Mouse (Mus musculus) thymus, postnatal 36 days (tissue): ENCODE measurements at regions not wholly inside any gene's neighbourhood (a gene's known extent, or its start where the extent isn't known, plus 50 kb on each side); places are given as distances from the start of the nearest gene placed in this dataset.

ENCODE experiments used
- DNase-seq, 2 experiments: peaks; one replicate each; pipeline ENCODE4 v3.0.0; 2022; ENCODE audit warnings: mixed read lengths in 2 of 2

GRCm38 (mm10) chr9:11729732-11730131, 825.2 kb upstream of the Cntn5 start:
- no peak for DNase-seq

DNA sequence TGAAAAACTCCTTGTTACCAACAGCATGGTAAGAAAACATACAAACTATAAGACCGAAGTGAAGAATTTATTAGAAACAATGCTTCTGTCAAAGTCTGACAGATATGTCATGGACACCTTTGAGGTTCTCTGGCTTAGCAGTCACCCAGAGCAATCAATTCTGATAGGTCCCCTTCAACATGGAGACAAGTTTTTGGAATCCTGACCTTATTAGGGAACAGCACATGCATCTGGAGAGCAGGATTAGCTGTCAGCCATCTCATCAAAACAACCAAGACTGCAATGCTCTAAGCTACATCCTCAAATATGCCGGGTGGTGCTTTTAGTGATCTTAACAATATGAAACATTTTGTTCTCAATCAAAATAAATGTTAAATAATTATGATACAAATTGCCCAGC, 817.2 kb upstream of the Cntn5 start:
- DNase-seq, result no peak

GRCm38 (mm10) chr9:11704647-11705046, 800.1 kb upstream of the Cntn5 start:
- no peak for DNase-seq

GRCm38 (mm10) chr9:11703150-11703549, 798.6 kb upstream of the Cntn5 start:
- no peak for DNase-seq

- DNase-seq, result no peak
Measured at GRCm38 (mm10) chr9:11693505-11693904, 788.9 kb upstream of the Cntn5 start.

DNA sequence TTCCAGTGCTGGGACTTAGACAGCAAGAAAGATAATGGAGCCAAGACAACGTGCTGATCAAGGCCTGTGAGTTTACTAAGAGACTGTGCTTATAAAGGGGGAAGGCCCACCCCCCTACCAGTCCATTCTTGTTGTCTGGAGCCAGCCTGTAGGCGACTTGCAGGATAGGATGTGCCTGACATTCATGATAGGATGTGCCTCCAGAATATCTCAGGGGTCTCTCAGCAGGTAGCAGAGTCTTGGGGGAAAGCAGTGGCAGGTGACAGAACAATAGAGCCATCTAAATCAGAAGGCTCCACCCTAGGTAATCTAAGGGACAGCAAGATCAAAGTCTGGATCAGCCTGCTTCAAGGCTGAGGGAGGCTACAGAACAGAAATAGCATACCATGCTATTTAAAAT, 782.5 kb upstream of the Cntn5 start:
- DNase-seq, result no peak

- DNase-seq, result no peak
Measured at GRCm38 (mm10) chr9:11671939-11672338, 767.4 kb upstream of the Cntn5 start.

DNA sequence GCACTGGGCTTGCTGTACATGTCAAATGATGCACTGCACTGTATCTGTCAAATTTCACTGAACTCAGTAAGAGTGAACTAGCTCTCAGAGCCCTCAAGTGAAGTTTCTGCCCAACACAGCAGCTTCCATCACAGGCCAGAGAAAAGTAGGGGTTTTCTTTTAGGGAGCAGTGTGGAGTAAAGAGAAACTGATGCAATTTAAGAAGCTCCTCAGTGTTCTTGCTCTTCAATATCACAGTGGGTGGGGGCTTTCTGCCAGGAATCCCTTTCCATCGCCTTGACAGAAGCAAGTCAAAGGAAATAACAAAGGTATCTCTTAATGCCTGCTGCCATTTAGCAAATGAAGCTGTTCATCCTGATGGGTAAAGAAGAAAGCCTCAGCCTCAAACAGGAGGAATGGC, 766.7 kb upstream of the Cntn5 start:
- DNase-seq, result no peak

DNA sequence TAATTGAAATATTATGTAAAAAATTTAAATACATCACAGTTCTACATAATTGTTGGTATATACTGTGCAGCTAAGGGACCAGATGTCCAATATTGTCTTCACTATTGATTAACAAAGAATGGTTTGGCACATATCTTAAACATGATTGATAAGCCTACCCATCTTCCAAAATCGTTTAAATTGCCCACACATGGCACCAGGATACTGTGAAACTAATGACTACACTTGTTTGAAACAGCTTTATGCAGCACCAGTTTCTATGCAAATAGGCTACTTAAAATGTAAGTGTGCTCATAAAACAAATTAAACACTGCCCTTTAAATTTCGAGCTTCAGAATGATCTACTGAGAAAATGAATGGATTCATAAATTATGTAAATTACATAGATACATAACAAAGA, 724.9 kb upstream of the Cntn5 start:
- no peak for DNase-seq

DNA sequence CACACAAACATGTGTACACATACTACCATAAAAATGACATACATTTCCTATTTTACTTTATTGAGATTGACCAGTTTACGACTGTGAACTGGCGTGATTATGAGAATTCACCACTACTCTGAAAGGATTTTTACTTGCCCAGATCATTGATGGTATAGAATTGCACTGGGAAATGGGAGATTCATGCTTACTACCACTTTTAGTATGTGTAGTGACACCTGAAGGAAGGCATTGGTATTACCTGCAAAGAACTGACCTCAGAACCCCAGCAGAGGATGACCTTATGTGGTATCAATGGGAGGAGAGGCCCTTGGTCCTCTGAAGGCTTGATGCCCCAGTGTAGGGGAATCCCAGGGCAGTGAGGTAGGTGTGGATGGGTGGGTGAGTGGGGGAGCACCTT, 699.8 kb upstream of the Cntn5 start:
- no peak for DNase-seq

- DNase-seq, result no peak
Measured at GRCm38 (mm10) chr9:11603884-11604283, 699.3 kb upstream of the Cntn5 start.

DNA sequence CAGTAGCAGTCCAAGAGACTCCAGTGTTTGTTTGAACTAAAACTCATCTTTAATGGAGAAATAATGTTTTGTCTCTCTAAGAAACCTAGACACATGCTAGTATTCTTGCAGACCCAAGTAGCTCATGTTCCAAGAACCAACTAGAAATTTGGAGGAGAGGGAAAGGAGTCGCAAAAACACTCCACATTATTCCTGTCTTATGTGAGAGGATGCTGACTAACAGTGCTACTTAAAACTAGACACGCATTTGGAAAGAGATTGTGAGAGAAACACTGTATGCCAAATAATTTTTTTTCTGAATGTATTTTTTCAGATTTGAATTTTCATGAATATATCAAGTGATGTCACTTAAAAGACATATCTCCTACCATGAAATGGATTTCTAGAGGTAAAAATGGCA, 698.3 kb upstream of the Cntn5 start:
- no peak for DNase-seq

GRCm38 (mm10) chr9:11579011-11579410, 674.4 kb upstream of the Cntn5 start:
- no peak for DNase-seq

DNA sequence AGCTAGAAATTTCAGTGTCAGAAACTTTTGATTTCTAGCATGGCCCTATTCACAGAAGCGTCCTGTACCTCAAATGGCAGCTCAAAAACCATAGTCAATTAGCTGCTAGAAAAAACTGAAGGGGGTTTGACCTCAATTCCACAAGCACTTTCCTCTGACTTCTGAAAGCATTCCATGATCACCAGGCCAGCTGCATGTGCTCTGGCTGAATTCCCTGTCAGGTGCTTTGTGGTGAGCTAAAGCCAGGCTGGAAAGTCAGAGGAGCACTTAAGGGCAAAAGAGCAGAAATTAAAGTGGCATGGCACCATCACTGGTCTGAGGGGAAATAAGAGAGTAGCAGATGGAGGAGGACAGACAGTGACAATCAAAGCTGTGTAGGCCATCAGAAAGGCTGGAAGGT, 658.3 kb upstream of the Cntn5 start:
- DNase-seq, result no peak

DNA sequence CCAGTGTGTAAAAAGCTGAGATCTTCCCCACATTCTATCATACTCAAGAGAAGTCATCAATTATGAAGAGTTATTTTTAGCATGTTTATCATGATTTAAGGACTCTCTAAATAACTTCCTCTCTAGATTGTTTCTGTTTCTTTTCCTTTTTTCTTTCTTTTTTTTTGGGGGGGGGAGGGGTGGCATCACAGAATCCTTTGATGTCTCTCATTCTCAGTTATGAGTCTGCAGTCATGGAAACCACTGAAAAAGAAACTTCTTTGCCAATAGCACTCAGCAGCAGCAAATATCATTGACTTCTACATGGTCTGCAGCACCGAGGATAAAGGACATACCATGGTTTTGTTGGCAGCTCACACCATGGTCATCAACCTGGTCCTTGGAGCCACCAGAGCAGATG, 654.8 kb upstream of the Cntn5 start:
- DNase-seq, result no peak

DNA sequence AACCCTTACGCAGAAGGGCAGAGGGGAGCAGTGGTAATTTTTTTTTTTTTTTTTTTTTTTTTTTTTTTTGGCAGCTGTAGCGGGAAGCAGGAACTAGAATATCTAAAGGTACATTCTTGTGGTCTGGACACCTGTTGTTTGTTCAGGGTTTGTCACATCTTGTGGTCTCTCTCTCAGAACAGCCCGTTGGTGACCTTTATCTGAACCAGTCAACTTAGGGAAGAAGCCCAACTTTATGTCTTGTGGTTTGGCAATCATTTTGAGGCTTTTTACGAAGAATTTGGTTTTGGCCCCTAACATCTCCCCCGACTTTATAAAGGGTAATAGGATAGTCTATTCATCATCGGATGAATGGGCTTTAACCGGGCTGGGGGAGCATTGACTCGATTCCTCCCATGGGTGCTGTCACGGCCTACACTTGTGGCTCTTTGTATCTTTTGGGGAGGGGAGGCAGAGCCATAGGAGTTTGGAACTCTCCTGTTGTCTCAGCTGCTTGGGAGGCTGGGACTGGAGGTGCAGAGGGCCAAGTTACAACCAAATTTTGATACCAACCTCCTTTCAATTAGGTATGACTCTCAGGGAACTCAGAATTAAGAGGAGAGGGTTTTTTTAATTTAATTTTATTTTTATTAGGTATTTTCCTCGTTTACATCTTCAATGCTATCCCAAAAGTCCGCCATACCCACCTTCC, 609.4 kb upstream of the Cntn5 start:
- peak; percentile 12 to 14 for DNase-seq
